Mouse (Mus musculus) kidney, postnatal 0 days (tissue): ENCODE results near the gene Tmem211. TPM values are rescaled to one million over a fixed set of nuclear protein-coding genes. Genes with fewer than 3 reads are reported as not detected.

ENCODE experiments used
- ATAC-seq: fragments of 200-750 bp; cut with Nextera tagmentation; replicated peaks from 2 replicates; pipeline ENCODE4 v1.8.0; 2017; ENCODE audit warnings: low read depth, moderate number of reproducible peaks, moderate TSS enrichment, moderate library complexity; ENCODE audit not compliant: low FRiP score
- DNase-seq: peaks from one replicate; pipeline ENCODE4 v3.0.0-alpha.2; 2016; ENCODE audit warnings: low spot score
- H3K27ac ChIP-seq: fragments of 300-500 bp; sonication (generic); 2 replicates; pipeline ENCODE4 v1.5.1; 2014; ENCODE audit warnings: mild to moderate bottlenecking
- H3K27me3 ChIP-seq: fragments of 300-500 bp; sonication (generic); 2 replicates; pipeline ENCODE4 v1.6.1; 2014; ENCODE audit warnings: low read length, mixed read lengths; ENCODE audit not compliant: insufficient read depth
- H3K36me3 ChIP-seq: fragments of 300-500 bp; sonication (generic); 2 replicates; pipeline ENCODE4 v1.6.1; 2014; ENCODE audit warnings: low read length, mixed read lengths; ENCODE audit not compliant: insufficient read depth
- H3K4me1 ChIP-seq: fragments of 300-500 bp; sonication (generic); replicated peaks from 2 replicates; pipeline ENCODE4 v1.6.1; 2014; ENCODE audit warnings: antibody characterized with exemption, low read length, mixed read lengths; ENCODE audit not compliant: insufficient read depth
- H3K4me2 ChIP-seq: fragments of 300-500 bp; sonication (generic); 2 replicates; pipeline ENCODE4 v1.6.1; 2014; ENCODE audit warnings: mild to moderate bottlenecking, low read length, moderate library complexity, mixed read lengths
- H3K4me3 ChIP-seq: fragments of 300-500 bp; sonication (generic); replicated peaks from 2 replicates; pipeline ENCODE4 v1.5.1; 2014; ENCODE audit warnings: low read depth, low read length
- H3K9ac ChIP-seq: fragments of 300-500 bp; sonication (generic); 2 replicates; pipeline ENCODE4 v1.6.1; 2014; ENCODE audit warnings: low read depth, low read length
- H3K9me3 ChIP-seq: fragments of 300-500 bp; sonication (generic); replicated peaks from 2 replicates; pipeline ENCODE4 v1.6.1; 2016; ENCODE audit warnings: low read length, inconsistent platforms, mixed read lengths
- CTCF ChIP-seq: IDR thresholded peaks from 2 replicates; pipeline ENCODE4 v1.5.1; 2016; ENCODE audit warnings: antibody characterized with exemption, low read depth, mild to moderate bottlenecking, moderate library complexity
- whole genome bisulfite sequencing: fragments of 180-500 bp; shearing (Covaris S2); extraction: QIAGEN DNeasy Blood & Tissue Kit; methylation state at CpG from one replicate; pipeline ENCODE4 v1.1.7; 2014; 5-methylcytosine and 5-hydroxymethylcytosine counted together
- polyA plus RNA-seq: library from polyadenylated mRNA; unstranded; fragments of >200 nt; fragmentation: Nextera tagmentation; extraction: Ambion mirVana; gene quantifications from 2 replicates; pipeline ENCODE4 v1.2.1, GENCODE M21; 2015

The Tmem211 gene
- polyA plus RNA-seq, 1 experiment from 2014 or later: 0.12 TPM

DNA sequence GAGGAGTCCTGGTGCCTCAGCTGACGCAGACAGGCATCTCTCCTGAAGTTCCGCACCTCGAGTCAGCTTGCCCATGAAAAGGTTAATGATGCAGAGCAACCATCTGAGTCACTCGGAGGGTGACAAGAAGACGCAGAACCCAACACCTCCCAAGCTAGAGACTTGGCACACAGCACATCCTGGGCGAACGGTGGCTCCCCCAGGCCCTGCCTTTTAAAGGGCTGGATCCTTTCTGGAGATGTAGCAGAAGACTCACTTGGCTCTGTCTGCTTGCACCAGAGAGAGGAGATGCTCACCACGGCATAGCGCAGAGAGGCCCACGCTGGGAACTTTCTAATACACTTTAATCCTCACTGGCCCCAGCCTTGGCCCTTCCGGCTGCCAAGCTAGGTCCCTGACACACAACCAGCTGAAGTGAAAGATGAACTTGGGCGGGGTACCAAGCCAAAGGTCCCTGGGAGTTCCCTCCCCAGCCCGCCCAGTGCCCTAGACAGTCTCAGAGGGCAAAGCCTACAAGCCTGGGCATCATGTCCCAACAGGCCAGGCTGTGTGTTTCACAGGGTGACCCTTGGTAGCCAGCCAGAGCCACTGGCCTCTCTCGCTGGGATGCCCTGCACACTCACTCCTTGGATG, 10.3 kb upstream of the Tmem211 start:
- peaks cover 26% of the 10 kb centered on the region; the same call in 1 of the 2 replicates for H3K4me1 ChIP-seq
- no peaks in the 10 kb centered on the region for H3K9me3 ChIP-seq
- no peak overlapping the region for H3K9ac ChIP-seq
- WGBS: 35% methylated on average over 14 of the region's 14 CpGs
- H3K36me3 ChIP-seq: no peaks in the 10 kb centered on the region
- ATAC-seq (no peak), DNase-seq (peak; percentile 41)
- no peak overlapping the region for H3K4me3 ChIP-seq
- peak overlapping the region; percentile 72 for H3K27ac ChIP-seq
- no peak for TF ChIP-seq CTCF
- no peak overlapping the region for H3K4me2 ChIP-seq
- no peaks in the 10 kb centered on the region for H3K27me3 ChIP-seq

DNA sequence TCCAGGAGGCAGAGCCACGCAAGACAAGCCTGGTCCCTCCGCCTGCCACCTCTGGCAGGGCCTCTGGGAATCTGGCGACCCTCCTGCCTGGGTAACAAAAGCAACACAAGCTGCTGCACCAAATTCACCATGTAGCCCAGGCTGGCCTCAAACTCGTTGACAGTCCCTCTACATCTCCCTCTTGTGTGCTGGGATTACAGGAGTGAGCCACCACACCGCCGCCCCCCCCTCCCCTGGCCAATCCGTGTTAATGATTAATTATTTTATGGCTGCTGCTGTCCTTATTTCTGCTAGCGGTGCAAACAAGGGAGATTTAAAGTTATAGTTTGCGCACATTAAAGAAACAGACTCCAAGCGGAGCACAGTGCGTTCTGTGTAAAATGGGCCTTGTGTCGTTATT, 9.6 kb upstream of the Tmem211 start:
- no peak overlapping the region for H3K9ac ChIP-seq
- DNase-seq (peak; percentile 40), ATAC-seq (no peak)
- 49% methylated on average over 12 of the region's 12 CpGs for WGBS
- H3K4me1 ChIP-seq: peaks cover 24% of the 10 kb centered on the region; the same call in 1 of the 2 replicates
- H3K27ac ChIP-seq: peak overlapping the region; percentile 72
- H3K4me2 ChIP-seq: no peak overlapping the region
- no peaks in the 10 kb centered on the region for H3K27me3 ChIP-seq
- no peaks in the 10 kb centered on the region for H3K36me3 ChIP-seq
- no peak for TF ChIP-seq CTCF
- H3K4me3 ChIP-seq: no peak overlapping the region
- no peaks in the 10 kb centered on the region for H3K9me3 ChIP-seq

GRCm38 (mm10) chr5:113218617-113219235, 8.0 kb upstream of the Tmem211 start:
- Histone ChIP-seq H3K36me3 (no peaks in the 10 kb centered on the region), H3K4me2 (peak overlapping the region; percentile 98; the same call in 1 of the 2 replicates), H3K27me3 (no peaks in the 10 kb centered on the region), H3K9me3 (no peaks in the 10 kb centered on the region), H3K4me1 (peaks cover 20% of the 10 kb centered on the region; the same call in 1 of the 2 replicates), H3K4me3 (no peak overlapping the region), H3K9ac (no peak overlapping the region), H3K27ac (peak overlapping the region; percentile 9; the same call in 1 of the 2 replicates)
- 26% methylated on average over 17 of the region's 17 CpGs for WGBS
- ATAC-seq (no peak), DNase-seq (peak; percentile 21)
- TF ChIP-seq CTCF: no peak

DNA sequence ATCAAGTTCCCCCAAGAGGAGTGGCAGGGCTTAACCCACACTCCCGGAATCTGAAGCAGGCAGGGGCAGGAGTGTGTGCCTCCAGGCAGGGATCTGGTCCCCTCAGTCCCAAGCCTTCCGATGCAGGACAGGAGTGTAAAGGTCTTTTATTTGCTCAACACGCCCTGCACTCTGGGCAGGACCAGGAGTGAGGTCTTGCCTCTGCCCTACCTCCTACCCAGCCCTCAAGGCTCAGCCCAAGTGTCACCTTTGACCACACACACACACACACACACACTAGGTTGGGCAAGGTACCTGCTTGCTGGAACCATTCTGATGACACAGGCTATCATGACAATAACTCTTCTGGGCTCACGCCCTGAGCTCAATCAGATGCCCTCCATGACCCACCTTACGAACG, 7.3 kb upstream of the Tmem211 start:
- Histone ChIP-seq H3K4me1 (peaks cover 17% of the 10 kb centered on the region; the same call in 1 of the 2 replicates), H3K27ac (peak overlapping the region; percentile 9; the same call in 1 of the 2 replicates), H3K9ac (no peak overlapping the region), H3K4me2 (peak overlapping the region; percentile 98; the same call in 1 of the 2 replicates), H3K27me3 (no peaks in the 10 kb centered on the region), H3K4me3 (no peak overlapping the region), H3K36me3 (no peaks in the 10 kb centered on the region), H3K9me3 (no peaks in the 10 kb centered on the region)
- ATAC-seq (0 out of 2 replicates have a peak, but pooled peaks have one; percentile 27), DNase-seq (no peak)
- no peak for TF ChIP-seq CTCF
- 65% methylated on average over 6 of the region's 6 CpGs for WGBS

GRCm38 (mm10) chr5:113219876-113220275, 6.8 kb upstream of the Tmem211 start:
- peak; percentile 11; the same call in 1 of the 2 replicates for ATAC-seq
- WGBS: 39% methylated on average over 7 of the region's 7 CpGs
- Histone ChIP-seq H3K36me3 (no peaks in the 10 kb centered on the region), H3K9ac (peak overlapping the region; percentile 82; the same call in 1 of the 2 replicates), H3K9me3 (no peaks in the 10 kb centered on the region), H3K4me2 (peak overlapping the region; percentile 98), H3K4me1 (peaks cover 17% of the 10 kb centered on the region; the same call in 1 of the 2 replicates), H3K27me3 (no peaks in the 10 kb centered on the region), H3K27ac (0 out of 2 replicates have a peak overlapping the region, but pooled peaks have one; percentile 9), H3K4me3 (peak overlapping the region; percentile 74; the same call in 1 of the 2 replicates)
- no peak for TF ChIP-seq CTCF
- no peak for DNase-seq

GRCm38 (mm10) chr5:113220383-113221146, 6.1 kb upstream of the Tmem211 start:
- H3K4me3 ChIP-seq: peak overlapping the region; percentile 74
- no peaks in the 10 kb centered on the region for H3K9me3 ChIP-seq
- peak; percentile 68 for DNase-seq
- peak overlapping the region; percentile 82 for H3K9ac ChIP-seq
- H3K36me3 ChIP-seq: no peaks in the 10 kb centered on the region
- peak overlapping the region; percentile 98 for H3K4me2 ChIP-seq
- TF ChIP-seq CTCF: peak; percentile 10; the same call in 1 of the 2 replicates
- H3K27ac ChIP-seq: peak overlapping the region; percentile 90
- WGBS: 2% methylated on average over 59 of the region's 64 CpGs
- H3K27me3 ChIP-seq: no peaks in the 10 kb centered on the region
- ATAC-seq: peak; percentile 53
- peaks cover 17% of the 10 kb centered on the region; the same call in 1 of the 2 replicates for H3K4me1 ChIP-seq
